ENCODE assay signal across 27 mouse cellular contexts in genomic region chr1:28144824-28145223, GRCm38 (mm10).
A peak's percentile ranks its signal among the peaks of the same experiment; 100 is the strongest.
DNase-seq lines count a peak whose midpoint lies in the region; ATAC-seq and TF ChIP-seq lines count a peak whose summit lies in the region.
"Had no signal": no experiment of that assay in that cellular context is flagged by ENCODE, and none has a peak within 500 bp of the region (broad histone marks: within the 10 kb centered on the region; RNA-seq: fewer than 3 reads in every experiment).

No protein-coding gene starts in this region.

- no peaks in the 10 kb centered on the region for H3K9me3 ChIP-seq in forebrain, embryonic 13.5 days (replicated peaks)
- no peaks in the 10 kb centered on the region for H3K9me3 ChIP-seq in forebrain, embryonic 10.5 days
- no peaks in the 10 kb centered on the region for H3K9me3 ChIP-seq in kidney, postnatal 0 days (replicated peaks; ENCODE audit: low read length)
- no peaks in the 10 kb centered on the region for H3K9me3 ChIP-seq in forebrain, embryonic 16.5 days (ENCODE audit: control insufficient read depth, low read length)
- H3K9me3 ChIP-seq: embryonic facial prominence, embryonic 13.5 days; intestine, embryonic 15.5 days; kidney, embryonic 15.5 days; midbrain, embryonic 12.5 days; neural tube, embryonic 13.5 days had no signal

- no peak for TF ChIP-seq EP300 in heart, adult 2 months (IDR thresholded peaks at IDR 0.05; ENCODE audit: insufficient read depth, low read depth, low read length)

- no peak overlapping the region for H3K27ac ChIP-seq in forebrain, embryonic 13.5 days
- no peak overlapping the region for H3K27ac ChIP-seq in forebrain, embryonic 10.5 days
- no peak overlapping the region for H3K27ac ChIP-seq in kidney, postnatal 0 days
- H3K27ac ChIP-seq in kidney, adult 2 months (ENCODE audit: insufficient read depth, low read depth, low read length), result no peak overlapping the region
- H3K27ac ChIP-seq in forebrain, embryonic 16.5 days (ENCODE audit: low read length), result no peak overlapping the region
- no peak overlapping the region for H3K27ac ChIP-seq in heart, adult 2 months
- H3K27ac ChIP-seq: embryonic facial prominence, embryonic 13.5 days; intestine, embryonic 15.5 days; kidney, embryonic 15.5 days; liver, embryonic 15.5 days; midbrain, embryonic 12.5 days; neural tube, embryonic 13.5 days had no signal

- H3K4me2 ChIP-seq in forebrain, embryonic 13.5 days, result no peak overlapping the region
- no peak overlapping the region for H3K4me2 ChIP-seq in kidney, postnatal 0 days (ENCODE audit: low read length)
- H3K4me2 ChIP-seq in forebrain, embryonic 16.5 days (ENCODE audit: low read length), result no peak overlapping the region
- H3K4me2 ChIP-seq: embryonic facial prominence, embryonic 13.5 days; heart, embryonic 11.5 days; intestine, embryonic 15.5 days; kidney, embryonic 15.5 days; liver, embryonic 15.5 days; midbrain, embryonic 12.5 days; neural tube, embryonic 13.5 days had no signal

- no peaks in the 10 kb centered on the region for H3K4me1 ChIP-seq in forebrain, embryonic 13.5 days
- no peaks in the 10 kb centered on the region for H3K4me1 ChIP-seq in forebrain, embryonic 10.5 days
- no peaks in the 10 kb centered on the region for H3K4me1 ChIP-seq in kidney, postnatal 0 days (replicated peaks; ENCODE audit: insufficient read depth, low read length)
- H3K4me1 ChIP-seq in kidney, adult 2 months (ENCODE audit: control insufficient read depth, insufficient read depth, low read length), result no peaks in the 10 kb centered on the region
- no peaks in the 10 kb centered on the region for H3K4me1 ChIP-seq in forebrain, embryonic 16.5 days (replicated peaks; ENCODE audit: control insufficient read depth, insufficient read depth, low read length)
- no peaks in the 10 kb centered on the region for H3K4me1 ChIP-seq in heart, adult 2 months (ENCODE audit: control insufficient read depth, insufficient read depth, low read length)
- H3K4me1 ChIP-seq: embryonic facial prominence, embryonic 13.5 days; intestine, embryonic 15.5 days; kidney, embryonic 15.5 days; liver, embryonic 15.5 days; midbrain, embryonic 12.5 days had no signal

- H3K9ac ChIP-seq in forebrain, embryonic 13.5 days, result no peak overlapping the region
- no peak overlapping the region for H3K9ac ChIP-seq in kidney, postnatal 0 days (ENCODE audit: low read depth, low read length)
- no peak overlapping the region for H3K9ac ChIP-seq in forebrain, embryonic 16.5 days (replicated peaks; ENCODE audit: low read depth, low read length)
- H3K9ac ChIP-seq in heart, adult 2 months (ENCODE audit: low read depth, low read length), result no peak overlapping the region
- H3K9ac ChIP-seq: embryonic facial prominence, embryonic 13.5 days; intestine, embryonic 15.5 days; kidney, embryonic 15.5 days; liver, embryonic 15.5 days; midbrain, embryonic 12.5 days; neural tube, embryonic 13.5 days had no signal

- no peaks in the 10 kb centered on the region for H3K27me3 ChIP-seq in forebrain, embryonic 13.5 days
- no peaks in the 10 kb centered on the region for H3K27me3 ChIP-seq in forebrain, embryonic 10.5 days (ENCODE audit: poor library complexity, severe bottlenecking)
- no peaks in the 10 kb centered on the region for H3K27me3 ChIP-seq in kidney, postnatal 0 days (ENCODE audit: insufficient read depth, low read length)
- H3K27me3 ChIP-seq in kidney, adult 2 months (replicated peaks; ENCODE audit: control insufficient read depth, insufficient read depth, low read length), result no peaks in the 10 kb centered on the region
- no peaks in the 10 kb centered on the region for H3K27me3 ChIP-seq in forebrain, embryonic 16.5 days (replicated peaks; ENCODE audit: control insufficient read depth, insufficient read depth, low read length)
- H3K27me3 ChIP-seq in heart, adult 2 months (ENCODE audit: control insufficient read depth, insufficient read depth, low read length), result no peaks in the 10 kb centered on the region
- H3K27me3 ChIP-seq: embryonic facial prominence, embryonic 13.5 days; intestine, embryonic 15.5 days; kidney, embryonic 15.5 days; liver, embryonic 15.5 days; midbrain, embryonic 12.5 days; neural tube, embryonic 13.5 days had no signal

- no peak overlapping the region for H3K4me3 ChIP-seq in forebrain, embryonic 13.5 days
- no peak overlapping the region for H3K4me3 ChIP-seq in forebrain, embryonic 10.5 days
- H3K4me3 ChIP-seq in kidney, postnatal 0 days (replicated peaks; ENCODE audit: low read depth, low read length), result no peak overlapping the region
- H3K4me3 ChIP-seq in kidney, adult 2 months (ENCODE audit: insufficient read depth, low read depth, low read length), result no peak overlapping the region
- no peak overlapping the region for H3K4me3 ChIP-seq in forebrain, embryonic 16.5 days (replicated peaks; ENCODE audit: low read length)
- no peak overlapping the region for H3K4me3 ChIP-seq in heart, adult 2 months
- H3K4me3 ChIP-seq: embryonic facial prominence, embryonic 13.5 days; intestine, embryonic 15.5 days; kidney, embryonic 15.5 days; liver, embryonic 15.5 days; midbrain, embryonic 12.5 days; myocyte; neural tube, embryonic 13.5 days had no signal

- DNase-seq in forebrain, embryonic 10.5 days (ENCODE audit: extremely low spot score, low spot score), result no peak
- DNase-seq in kidney, postnatal 0 days (ENCODE audit: low spot score), result peak; percentile 5
- DNase-seq in kidney, adult 2 months, result no peak
- peak; percentile 51 for DNase-seq in MN1 (ENCODE audit: low spot score)
- no peak for DNase-seq in heart, adult 18-20 months
- no peak for DNase-seq in heart, adult 2 months
- DNase-seq: adrenal gland, postnatal 25 days; cerebellum, adult 11-12 months; cerebellum, postnatal 10 days; left cerebral cortex, postnatal 4 days; liver; lung, postnatal 10 days; retina, postnatal 1 day; right cerebral cortex, postnatal 25 days; spleen, adult 18-20 months; thymus, postnatal 25 days had no signal

- ATAC-seq in forebrain, embryonic 13.5 days, result peak; percentile 75
- ATAC-seq in kidney, postnatal 0 days (replicated peaks; ENCODE audit: low FRiP score, low read depth), result no peak
- ATAC-seq in forebrain, embryonic 16.5 days, result peak; percentile 84
- ATAC-seq: CD4-positive, CD25-positive, alpha-beta regulatory T cell, adult 4 months; intestine, embryonic 15.5 days had no signal

- H3K79me2 ChIP-seq in heart, adult 2 months (replicated peaks; ENCODE audit: control insufficient read depth, insufficient read depth, low read length), result no peaks in the 10 kb centered on the region

- WGBS in forebrain, embryonic 13.5 days, result 43% methylated on average over 4 of the region's 4 CpGs
- WGBS in forebrain, embryonic 10.5 days, result 86% methylated on average over 4 of the region's 4 CpGs
- 59% methylated on average over 4 of the region's 4 CpGs for WGBS in kidney, postnatal 0 days
- WGBS in kidney, adult 2 months, result 58% methylated on average over 4 of the region's 4 CpGs
- WGBS in forebrain, embryonic 16.5 days, result 24% methylated on average over 4 of the region's 4 CpGs
- WGBS in heart, adult 2 months, result 49% methylated on average over 4 of the region's 4 CpGs

- no peak for TF ChIP-seq POLR2A in kidney, adult 2 months (IDR thresholded peaks at IDR 0.05; ENCODE audit: low read depth, low read length)
- no peak for TF ChIP-seq POLR2A in heart, adult 2 months (IDR thresholded peaks at IDR 0.05; ENCODE audit: insufficient read depth, low read depth, low read length)

- no peak for TF ChIP-seq CTCF in kidney, postnatal 0 days (IDR thresholded peaks at IDR 0.05; ENCODE audit: low read depth)
- no peak for TF ChIP-seq CTCF in kidney, adult 2 months (conservative IDR thresholded peaks at IDR 0.05; ENCODE audit: insufficient read depth, insufficient read length, low read depth, low read length)
- TF ChIP-seq CTCF in heart, adult 2 months (IDR thresholded peaks at IDR 0.05), result no peak

- intact Hi-C loops in heart, adult 2 months (cut with DNase I), result no loop called here

- no peaks in the 10 kb centered on the region for H3K36me3 ChIP-seq in forebrain, embryonic 13.5 days (ENCODE audit: poor library complexity, severe bottlenecking)
- no peaks in the 10 kb centered on the region for H3K36me3 ChIP-seq in forebrain, embryonic 10.5 days (replicated peaks)
- no peaks in the 10 kb centered on the region for H3K36me3 ChIP-seq in kidney, postnatal 0 days (ENCODE audit: insufficient read depth, low read length)
- no peaks in the 10 kb centered on the region for H3K36me3 ChIP-seq in kidney, adult 2 months (ENCODE audit: control insufficient read depth, insufficient read depth, low read length)
- H3K36me3 ChIP-seq in forebrain, embryonic 16.5 days (ENCODE audit: control insufficient read depth, insufficient read depth), result no peaks in the 10 kb centered on the region
- H3K36me3 ChIP-seq in heart, adult 2 months (ENCODE audit: control insufficient read depth, insufficient read depth, low read length), result no peaks in the 10 kb centered on the region
- H3K36me3 ChIP-seq: embryonic facial prominence, embryonic 13.5 days; intestine, embryonic 15.5 days; kidney, embryonic 15.5 days; liver, embryonic 15.5 days; midbrain, embryonic 12.5 days; neural tube, embryonic 13.5 days had no signal

Comparison
In these comparisons a context has a peak if more than half of its experiments do, and no peak if none do; other contexts are left out.
1. DNase-seq: peak in kidney, postnatal 0 days (single experiment) and MN1 (single experiment); none in forebrain, embryonic 10.5 days (single experiment), kidney, adult 2 months (single experiment), heart, adult 18-20 months (0 of 2) and heart, adult 2 months (0 of 2).